Mouse (Mus musculus) bone marrow macrophage, adult 2 months (primary cell): ENCODE measurements around the gene Megf8. TPM values are rescaled to one million over a fixed set of nuclear protein-coding genes. Genes with fewer than 3 reads are reported as not detected.

Experiments used
- H3K27ac ChIP-seq: 2 replicates; pipeline ENCODE4 v1.5.1; 2012; ENCODE audit warnings: low read depth, low read length; ENCODE audit not compliant: insufficient read depth
- H3K4me1 ChIP-seq: 2 replicates; pipeline ENCODE4 v1.6.1; 2012; ENCODE audit warnings: low read length; ENCODE audit not compliant: control insufficient read depth, insufficient read depth
- H3K4me3 ChIP-seq: 2 replicates; pipeline ENCODE4 v1.5.1; 2012; ENCODE audit warnings: mild to moderate bottlenecking, low read length, moderate library complexity; ENCODE audit not compliant: insufficient read depth
- CTCF ChIP-seq: IDR thresholded peaks from 2 replicates; pipeline ENCODE4 v1.5.1; 2012; ENCODE audit warnings: low read depth, mild to moderate bottlenecking, low read length, moderate library complexity
- POLR2A ChIP-seq: IDR thresholded peaks from 2 replicates; pipeline ENCODE4 v1.6.1; 2012; ENCODE audit warnings: mild to moderate bottlenecking, low read depth, low read length, borderline replicate concordance
- polyA plus RNA-seq: library from polyadenylated mRNA; stranded (reverse); fragments of >200 nt; gene quantifications from 2 replicates; pipeline ENCODE4 v1.2.4, GENCODE M21; 2012; ENCODE audit not compliant: missing spikeins, insufficient read depth, insufficient read length

Gene Megf8
- polyA plus RNA-seq, 1 experiment = 13.8 TPM

GRCm38 (mm10) chr7:25381284-25381680 is 64.3 kb downstream of the Megf8 start:
- no peak overlapping the region for H3K4me3 ChIP-seq
- peaks cover 17% of the 10 kb centered on the region for H3K4me1 ChIP-seq
- TF ChIP-seq CTCF = no peak
- TF ChIP-seq POLR2A = no peak
- H3K27ac ChIP-seq = no peak overlapping the region

- H3K27ac ChIP-seq = no peak overlapping the region
Observed at GRCm38 (mm10) chr7:25382541-25382940, 65.6 kb downstream of the Megf8 start.

DNA sequence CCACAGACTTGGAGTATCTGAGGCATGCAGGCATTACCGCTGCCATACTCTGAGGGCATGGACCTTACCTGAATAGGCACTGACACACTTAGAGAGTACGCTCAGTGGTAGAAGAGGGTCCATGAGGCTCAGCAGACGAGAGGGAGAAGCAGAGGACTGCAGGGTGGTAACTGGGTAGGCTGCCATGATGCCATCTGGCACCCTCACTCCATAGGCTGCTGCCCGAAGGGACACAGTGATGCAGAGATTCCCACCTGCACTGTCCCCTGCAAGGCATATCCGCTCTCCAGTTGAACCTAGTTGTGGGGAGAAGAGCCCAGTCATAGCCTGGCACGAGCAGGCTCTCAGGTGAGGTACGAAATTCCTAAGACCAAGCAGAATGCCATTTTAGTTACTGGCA is 66.4 kb downstream of the Megf8 start:
- H3K4me1 ChIP-seq = peaks cover 28% of the 10 kb centered on the region

More at GRCm38 (mm10) chr7:25382541-25382940, 65.6 kb downstream of the Megf8 start:
- no peak for TF ChIP-seq CTCF
- TF ChIP-seq POLR2A = no peak
- no peak overlapping the region for H3K4me3 ChIP-seq
- peaks cover 28% of the 10 kb centered on the region for H3K4me1 ChIP-seq

DNA sequence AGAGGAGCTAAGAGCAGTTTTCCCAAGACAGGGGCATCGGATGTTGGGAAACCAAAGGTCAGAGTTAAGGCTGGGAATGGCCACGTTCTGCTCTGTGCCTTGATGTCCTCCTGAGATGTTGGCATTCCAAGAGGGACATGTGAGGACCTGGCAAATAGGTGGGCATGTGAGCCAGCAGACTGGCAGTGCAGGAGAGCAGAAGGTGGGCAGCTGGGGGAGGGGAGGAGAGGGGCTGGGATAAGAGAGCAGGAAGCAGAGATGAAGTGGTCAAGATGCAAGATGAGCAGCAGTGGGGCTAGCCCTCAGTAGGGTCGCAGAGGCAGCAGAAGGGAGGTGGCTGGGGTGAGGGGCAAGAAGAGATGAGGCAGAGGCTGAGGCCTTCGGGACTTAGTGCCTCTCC is 66.9 kb downstream of the Megf8 start:
- TF ChIP-seq POLR2A (no peak), CTCF (no peak)
- no peak overlapping the region for H3K4me3 ChIP-seq
- peaks cover 28% of the 10 kb centered on the region for H3K4me1 ChIP-seq
- no peak overlapping the region for H3K27ac ChIP-seq

More for the DNA sequence above, 66.4 kb downstream of the Megf8 start:
- TF ChIP-seq POLR2A (no peak), CTCF (no peak)
- Histone ChIP-seq H3K4me3 (no peak overlapping the region), H3K27ac (no peak overlapping the region)

DNA sequence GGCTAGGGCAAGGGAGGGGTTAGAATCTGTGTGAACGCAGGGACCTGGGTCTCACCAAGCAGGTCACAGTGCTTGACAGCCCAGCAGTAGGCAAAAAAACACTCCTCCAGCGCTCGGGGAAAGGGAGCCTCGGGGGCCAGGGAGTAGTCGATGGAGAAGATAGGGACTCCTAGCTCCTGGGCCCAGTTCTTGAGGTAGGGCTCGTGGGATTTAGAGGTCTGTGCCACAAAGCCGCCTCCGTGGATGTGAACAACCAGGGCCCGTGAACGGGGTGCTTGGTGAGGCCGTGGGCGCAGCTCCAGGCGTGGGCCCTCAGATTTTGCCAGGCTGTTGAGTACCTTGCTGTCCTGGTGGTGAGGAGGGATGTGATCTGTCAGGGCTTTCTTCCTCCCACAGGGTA is 67.4 kb downstream of the Megf8 start:
- H3K4me3 ChIP-seq = no peak overlapping the region
- H3K4me1 ChIP-seq = peaks cover 28% of the 10 kb centered on the region
- no peak for TF ChIP-seq POLR2A
- no peak overlapping the region for H3K27ac ChIP-seq

DNA sequence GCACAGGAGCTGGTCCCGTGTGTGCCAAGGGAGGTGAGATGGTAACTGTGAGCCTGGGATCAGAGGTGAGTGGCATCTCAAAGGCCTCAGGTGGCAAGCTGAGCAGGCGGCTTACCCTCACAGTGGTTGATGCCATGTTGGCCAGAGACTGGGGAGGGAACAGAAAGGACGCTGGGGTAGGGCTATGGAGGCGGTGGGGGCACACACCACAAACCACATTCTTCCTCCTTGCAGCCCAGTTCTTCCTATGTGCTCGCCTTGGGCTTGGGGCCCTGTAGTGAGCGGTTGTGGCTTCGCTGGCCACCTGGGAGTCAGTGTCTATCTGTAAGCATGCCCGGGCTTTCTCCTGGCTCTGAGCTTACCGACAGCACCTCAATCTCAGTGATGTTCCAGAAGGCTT is 67.9 kb downstream of the Megf8 start:
- Histone ChIP-seq H3K27ac (no peak overlapping the region), H3K4me1 (peaks cover 28% of the 10 kb centered on the region), H3K4me3 (no peak overlapping the region)
- TF ChIP-seq POLR2A = no peak
- TF ChIP-seq CTCF = no peak

DNA sequence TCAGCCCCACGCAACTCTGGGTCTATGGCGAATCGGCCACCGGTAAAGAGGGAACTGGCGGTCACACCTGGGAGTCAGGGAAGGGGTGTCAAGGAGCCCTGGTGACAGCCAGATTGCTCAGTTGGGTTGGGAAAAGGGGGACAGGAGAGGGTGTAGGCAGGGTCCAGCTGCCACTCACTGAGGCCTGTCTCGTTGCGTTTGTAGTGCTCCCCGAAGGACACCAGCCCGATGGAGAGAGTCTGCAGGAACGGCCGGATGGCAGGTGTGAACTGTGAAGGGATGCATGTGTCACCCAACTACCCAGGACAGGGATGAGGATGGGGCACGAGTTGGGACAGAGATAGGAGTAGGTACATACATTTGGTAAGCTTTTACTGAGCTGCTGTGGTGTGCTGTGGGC is 68.3 kb downstream of the Megf8 start:
- Histone ChIP-seq H3K4me3 (no peak overlapping the region), H3K27ac (no peak overlapping the region), H3K4me1 (peaks cover 28% of the 10 kb centered on the region)
- TF ChIP-seq CTCF (no peak), POLR2A (no peak)

DNA sequence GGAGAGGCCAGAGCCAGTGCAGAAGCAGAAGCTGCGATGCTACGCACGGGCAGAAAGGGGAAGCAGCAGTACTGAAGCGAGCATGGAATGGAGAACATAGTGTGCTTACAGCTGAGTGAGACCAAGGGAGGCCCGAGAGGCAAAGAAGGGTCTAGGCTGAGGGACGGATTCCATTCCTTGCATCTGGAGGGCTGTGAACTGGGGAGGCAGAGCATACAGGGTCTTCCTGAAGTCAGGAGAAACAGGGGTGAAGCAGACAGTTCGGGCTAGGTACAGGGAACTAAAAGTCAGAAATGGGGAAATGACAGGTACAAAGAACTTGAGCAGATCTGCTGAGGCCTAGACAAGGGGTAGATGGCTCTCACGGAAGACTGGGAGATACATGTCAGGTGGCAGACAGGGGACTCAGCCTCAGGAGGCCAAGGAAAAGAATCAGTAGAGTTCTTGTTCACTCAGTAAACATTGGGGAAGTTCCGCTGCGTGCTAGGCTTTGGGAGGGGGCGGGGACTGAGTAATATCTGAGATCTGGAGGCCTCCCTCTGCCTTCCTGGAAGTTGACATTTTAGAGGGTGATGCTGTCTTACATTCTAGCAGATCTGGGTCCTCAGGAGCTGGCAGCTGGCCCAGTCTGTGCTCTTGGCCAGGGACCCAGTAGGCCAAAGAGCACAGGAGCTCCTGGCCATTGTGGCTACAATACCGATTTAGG is 69.0 kb downstream of the Megf8 start:
- Histone ChIP-seq H3K4me3 (peak overlapping the region; percentile 28), H3K27ac (peak overlapping the region; percentile 98), H3K4me1 (peaks cover 28% of the 10 kb centered on the region)
- TF ChIP-seq CTCF (no peak), POLR2A (no peak)

GRCm38 (mm10) chr7:25387811-25388440 is 71.0 kb downstream of the Megf8 start:
- Histone ChIP-seq H3K27ac (no peak overlapping the region), H3K4me1 (peaks cover 28% of the 10 kb centered on the region)

GRCm38 (mm10) chr7:25388916-25389315 is 72.0 kb downstream of the Megf8 start:
- Histone ChIP-seq H3K4me1 (peaks cover 36% of the 10 kb centered on the region), H3K27ac (no peak overlapping the region), H3K4me3 (no peak overlapping the region)
- TF ChIP-seq CTCF (no peak), POLR2A (no peak)

More at GRCm38 (mm10) chr7:25387811-25388440, 71.0 kb downstream of the Megf8 start:
- H3K4me3 ChIP-seq = no peak overlapping the region
- TF ChIP-seq CTCF = no peak
